Mouse (Mus musculus) macrophage (primary cell): Measurements from ENCODE around the gene Zc3h10. TPM values are rescaled to one million over a fixed set of nuclear protein-coding genes. Genes with fewer than 3 reads are reported as not detected.

Experiments
- H3K27ac ChIP-seq: fragments of 350-480 bp; formaldehyde crosslinking; 2 replicates; pipeline ENCODE4 v1.9.0; 2021
- H3K36me3 ChIP-seq: fragments of 350-480 bp; formaldehyde crosslinking; 2 replicates; pipeline ENCODE4 v1.9.0; 2021; ENCODE audit errors: inconsistent target
- H3K4me3 ChIP-seq: fragments of 350-480 bp; formaldehyde crosslinking; 2 replicates; pipeline ENCODE4 v1.9.0; 2021; ENCODE audit errors: inconsistent target
- H3K79me2 ChIP-seq: fragments of 350-480 bp; formaldehyde crosslinking; 2 replicates; pipeline ENCODE4 v1.9.0; 2021; ENCODE audit errors: inconsistent target
- WGBS: methylation state at CpG from one replicate; pipeline ENCODE4 v1.1.7; 2026; ENCODE audit warnings: inconsistent platforms; ENCODE audit not compliant: missing documents; 5-methylcytosine and 5-hydroxymethylcytosine counted together
- polyA plus RNA-seq: library from polyadenylated mRNA; stranded (reverse); fragments of 250-400 nt; gene quantifications from 3 replicates; pipeline ENCODE4 v1.2.4, GENCODE M21; 2018; ENCODE audit warnings: inconsistent platforms

Zc3h10 gene
- polyA plus RNA-seq, 1 experiment from 2014 or later = 9.6 TPM

DNA sequence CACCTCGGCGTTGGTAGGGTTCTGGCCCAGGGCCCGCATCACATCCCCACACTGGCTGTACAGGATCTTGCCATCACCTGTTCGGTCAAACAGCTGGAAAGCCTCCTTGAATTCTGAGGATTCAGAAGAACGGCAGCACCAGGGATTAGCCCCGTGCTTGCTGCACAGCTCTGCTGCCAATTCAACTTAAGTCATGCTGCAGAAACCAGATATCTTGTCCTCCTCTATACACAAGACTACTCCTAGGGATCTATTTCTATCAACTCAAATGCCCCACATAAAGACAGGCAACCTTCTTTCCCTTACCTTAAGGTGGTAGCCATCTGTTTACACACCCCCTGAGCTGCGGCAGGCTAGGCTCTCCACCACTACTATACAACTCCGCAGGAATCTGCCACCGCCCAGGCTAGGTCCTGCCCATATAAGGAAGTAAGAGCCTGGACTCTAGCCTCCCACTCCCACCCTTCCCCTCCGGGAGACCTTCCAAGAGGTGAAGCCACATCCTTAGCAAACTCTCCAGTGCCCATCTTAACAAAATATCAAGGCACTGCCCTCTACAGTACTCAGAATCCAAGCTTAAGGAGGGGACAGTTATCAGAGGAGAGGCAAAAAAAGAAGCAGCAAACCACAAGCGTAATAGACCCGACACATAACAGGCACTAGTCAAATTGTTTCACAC is 54.8 kb downstream of the Zc3h10 start:
- Histone ChIP-seq H3K27ac (peak overlapping the region; percentile 94), H3K36me3 (peaks cover 26% of the 10 kb centered on the region; the same call in 1 of the 2 replicates), H3K4me3 (peak overlapping the region; percentile 97), H3K79me2 (peaks cover 48% of the 10 kb centered on the region)
- 5% methylated on average over 11 of the region's 12 CpGs for WGBS

DNA sequence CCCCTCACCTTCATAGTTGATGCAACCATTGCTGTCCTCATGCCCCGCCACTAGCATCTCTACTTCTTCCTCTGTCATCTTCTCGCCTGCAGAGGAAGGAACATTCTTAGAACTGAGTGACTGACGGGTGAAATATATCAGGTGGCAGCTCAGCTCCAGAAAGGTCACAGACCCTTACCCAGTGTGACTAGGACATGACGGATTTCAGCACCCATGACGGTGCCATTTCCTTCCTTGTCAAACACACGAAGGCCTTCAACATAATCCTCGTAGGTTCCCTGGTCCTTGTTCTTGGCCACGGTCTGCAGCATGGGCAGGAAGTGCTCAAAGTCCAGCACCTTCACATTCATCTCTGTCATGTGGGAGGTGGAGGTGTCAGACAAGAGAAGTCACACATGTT is 55.5 kb downstream of the Zc3h10 start:
- peaks cover 48% of the 10 kb centered on the region for H3K79me2 ChIP-seq
- peak overlapping the region; percentile 97 for H3K4me3 ChIP-seq
- peak overlapping the region; percentile 94; the same call in 1 of the 2 replicates for H3K27ac ChIP-seq
- peaks cover 33% of the 10 kb centered on the region; the same call in 1 of the 2 replicates for H3K36me3 ChIP-seq
- WGBS = 38% methylated on average over 4 of the region's 8 CpGs

Other genes with a start within 250 kb of the Zc3h10 start
- gene Il23a, start 249.0 kb downstream of the Zc3h10 start, polyA plus RNA-seq = 0.10 TPM in 1 of 3 replicates, not detected in the others
- gene Pan2, start 244.4 kb downstream of the Zc3h10 start, polyA plus RNA-seq = 2.9 to 5.7 TPM (median 3.4 TPM) in 3 replicates
- 83.6 to 112 TPM (median 85.3 TPM) in 3 replicates for gene Cnpy2, start 225.3 kb downstream of the Zc3h10 start, polyA plus RNA-seq
- 94.4 to 128 TPM (median 100 TPM) in 3 replicates for gene Cs, start 210.0 kb downstream of the Zc3h10 start, polyA plus RNA-seq
- 20.5 to 35.2 TPM (median 25.5 TPM) in 3 replicates for gene Coq10a, start 178.8 kb downstream of the Zc3h10 start, polyA plus RNA-seq
- 23.3 to 29.3 TPM (median 26.0 TPM) in 3 replicates for gene Ankrd52, start 170.7 kb downstream of the Zc3h10 start, polyA plus RNA-seq
- not detected in 3 replicates for gene Slc39a5, start 146.5 kb downstream of the Zc3h10 start, polyA plus RNA-seq
- 44.1 to 130 TPM (median 65.7 TPM) in 3 replicates for gene Nabp2, start 136.3 kb downstream of the Zc3h10 start, polyA plus RNA-seq
- gene Rnf41, start 136.1 kb downstream of the Zc3h10 start, polyA plus RNA-seq = 26.5 to 35.2 TPM (median 33.6 TPM) in 3 replicates
- 73.6 to 136 TPM (median 74.8 TPM) in 3 replicates for gene Smarcc2, start 88.5 kb downstream of the Zc3h10 start, polyA plus RNA-seq
- 1,390 to 2,190 TPM (median 1,921 TPM) in 3 replicates for gene Myl6, start 53.6 kb downstream of the Zc3h10 start, polyA plus RNA-seq
- gene Myl6b, start 49.1 kb downstream of the Zc3h10 start, polyA plus RNA-seq = 0.73 to 1.7 TPM (median 1.4 TPM) in 3 replicates
- gene Esyt1, start 21.9 kb downstream of the Zc3h10 start, polyA plus RNA-seq = 147 to 161 TPM (median 155 TPM) in 3 replicates
- gene Rpl41, start 1.5 kb upstream of the Zc3h10 start, polyA plus RNA-seq = 1,107 to 2,183 TPM (median 2,047 TPM) in 3 replicates
- gene Pa2g4, start 18.2 kb upstream of the Zc3h10 start, polyA plus RNA-seq = 45.8 to 148 TPM (median 116 TPM) in 3 replicates
- 1.2 to 1.7 TPM (median 1.4 TPM) in 3 replicates for gene Erbb3, start 41.9 kb upstream of the Zc3h10 start, polyA plus RNA-seq
- gene Rps26, start 79.0 kb upstream of the Zc3h10 start, polyA plus RNA-seq = 865 to 1,089 TPM (median 951 TPM) in 3 replicates
- not detected in 3 replicates for gene Ikzf4, start 98.2 kb upstream of the Zc3h10 start, polyA plus RNA-seq
- gene Suox, start 126.3 kb upstream of the Zc3h10 start, polyA plus RNA-seq = 2.9 to 4.7 TPM (median 4.4 TPM) in 3 replicates
- gene Rab5b, start 148.5 kb upstream of the Zc3h10 start, polyA plus RNA-seq = 97.5 to 143 TPM (median 120 TPM) in 3 replicates
- 0.29 to 0.67 TPM (median 0.53 TPM) in 3 replicates for gene Pmel, start 156.4 kb upstream of the Zc3h10 start, polyA plus RNA-seq
- 13.4 to 29.6 TPM (median 22.8 TPM) in 3 replicates for gene Cdk2, start 157.3 kb upstream of the Zc3h10 start, polyA plus RNA-seq
- gene Dgka, start 197.1 kb upstream of the Zc3h10 start, polyA plus RNA-seq = 3.4 to 9.7 TPM (median 7.0 TPM) in 3 replicates
- gene Pym1, start 200.1 kb upstream of the Zc3h10 start, polyA plus RNA-seq = 23.3 to 27.6 TPM (median 27.0 TPM) in 3 replicates
- gene Mmp19, start 243.1 kb upstream of the Zc3h10 start, polyA plus RNA-seq = 18.7 to 24.6 TPM (median 21.3 TPM) in 3 replicates